Mouse (Mus musculus): ENCODE measurements around the gene Pnpla1.

DNA sequence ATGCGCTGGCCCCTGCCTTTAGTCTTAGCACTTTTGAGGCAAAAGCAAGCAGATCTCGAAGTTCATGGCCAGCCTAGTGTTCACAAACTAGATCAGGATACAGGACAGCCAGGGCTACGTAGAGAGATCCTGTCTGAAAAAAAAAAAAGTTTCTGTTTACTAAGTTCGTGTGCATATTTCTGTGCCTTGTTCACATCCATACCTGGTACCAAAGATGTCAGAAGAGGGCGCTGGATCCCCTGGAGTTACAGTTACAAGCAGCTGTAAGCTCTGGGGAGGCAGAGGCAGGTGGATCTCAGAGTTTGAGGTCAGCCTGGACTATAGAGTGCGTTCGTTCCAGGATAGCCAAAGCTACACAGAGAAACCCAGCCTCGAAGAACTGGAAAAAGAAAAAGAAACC lies 24.6 kb downstream of the Pnpla1 start:
- TF ChIP-seq POLR2A (IDR thresholded peaks at IDR 0.05; ENCODE audit: borderline replicate concordance, low read depth, low read length) (no peak), CTCF (IDR thresholded peaks at IDR 0.05; ENCODE audit: low read depth, low read length) (no peak)
